Mouse (Mus musculus): Measurements from ENCODE around the gene Rtf1.
A peak's percentile ranks its signal among the peaks of the same experiment; 100 is the strongest.

DNA sequence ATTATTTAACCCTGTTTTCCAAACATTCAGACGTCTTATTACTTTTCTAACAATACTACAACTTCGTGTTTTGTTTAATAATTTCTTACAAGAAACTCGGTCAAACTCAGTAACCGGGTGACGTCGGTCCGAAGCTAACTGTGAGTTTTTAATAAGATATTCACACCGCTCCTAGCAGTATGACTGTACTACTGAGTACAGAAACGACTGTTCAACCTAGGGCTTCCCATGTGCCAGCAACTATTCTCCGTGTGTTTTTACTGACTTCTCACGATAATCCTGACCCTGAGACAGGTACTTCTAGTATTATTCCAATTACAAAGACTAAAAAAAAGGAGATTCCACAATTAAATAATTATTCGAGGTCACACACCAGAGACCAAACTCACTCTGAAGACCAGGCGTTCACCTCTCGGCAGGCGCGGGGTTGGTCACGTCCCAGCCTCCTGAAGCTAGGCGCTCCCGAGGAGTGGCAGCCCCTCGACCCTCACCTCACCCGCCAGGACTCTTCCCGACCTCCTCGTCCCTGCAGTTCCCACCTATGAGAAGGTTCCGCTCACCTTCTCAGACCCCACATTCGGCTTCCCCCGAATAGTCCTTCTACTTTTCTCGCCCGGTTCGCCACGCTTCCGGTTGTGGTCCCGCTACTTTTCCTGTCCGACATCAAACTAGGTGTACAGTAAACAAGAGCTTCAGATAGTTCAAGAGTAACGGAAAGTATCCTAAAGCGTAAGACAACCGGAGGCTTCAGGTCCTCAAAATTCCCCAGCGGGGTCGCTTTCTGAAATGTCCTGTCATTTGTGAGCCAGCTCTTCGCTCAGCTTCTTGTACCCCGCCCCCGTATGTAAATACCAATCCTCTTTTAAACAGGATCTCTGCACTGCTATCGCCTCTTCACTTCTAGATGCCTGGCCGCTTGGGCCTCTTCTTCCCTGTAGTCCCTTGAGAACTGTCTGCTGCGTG is 12.4 kb upstream of the Rtf1 start, which contains the start of gene Ndufaf1:
- TF ChIP-seq MYOD1 (IDR thresholded peaks at IDR 0.05; ENCODE audit: control insufficient read depth in 1 of 3, insufficient read length in 2 of 3, low read depth in 2 of 3) (no peak), POLR2A (IDR thresholded peaks at IDR 0.05; ENCODE audit: insufficient read length, low read depth) (peak; percentile 59)

Data from myocyte (in vitro differentiated cells).